ENCODE assay signal across 8 mouse cellular contexts in genomic region chr2:32606161-32607142, GRCm38 (mm10). TPM values are rescaled to one million over a fixed set of nuclear protein-coding genes. Genes with fewer than 3 reads are reported as not detected.
A peak's percentile ranks its signal among the peaks of the same experiment; 100 is the strongest.
DNase-seq lines count a peak whose midpoint lies in the region; ATAC-seq and TF ChIP-seq lines count a peak whose summit lies in the region.

No protein-coding gene starts in this region.

- peaks cover 18% of the 10 kb centered on the region; the same call in 1 of the 2 replicates for H3K79me2 ChIP-seq in macrophage (ENCODE audit: inconsistent target)

- intact Hi-C loops in left cerebral cortex, adult 2 months (cut with DNase I) = no loop called here

- ATAC-seq in hindbrain, embryonic 12.5 days (ENCODE audit: low FRiP score) = peak; percentile 67

- 11% methylated on average over 53 of the region's 55 CpGs for WGBS in hindbrain, embryonic 12.5 days
- WGBS in macrophage (ENCODE audit: missing documents) = 16% methylated on average over 55 of the region's 55 CpGs

- no peaks in the 10 kb centered on the region for H3K9me3 ChIP-seq in hindbrain, embryonic 12.5 days (replicated peaks)

- H3K4me2 ChIP-seq in hindbrain, embryonic 12.5 days (replicated peaks) = peak overlapping the region; percentile 73

- H3K4me3 ChIP-seq in hindbrain, embryonic 12.5 days = peak overlapping the region; percentile 59
- H3K4me3 ChIP-seq in left cerebral cortex, adult 2 months = peak overlapping the region; percentile 74
- H3K4me3 ChIP-seq in macrophage (ENCODE audit: inconsistent target) = peak overlapping the region; percentile 64

- TF ChIP-seq CTCF in left cerebral cortex, adult 2 months (IDR thresholded peaks at IDR 0.05) = peak; percentile 64

- peak; percentile 94 for DNase-seq in ZHBTc4 (ENCODE audit: low read depth, low spot score)
- peak; percentile 89 for DNase-seq in cerebellum, adult 9-10 months
- DNase-seq in frontal cortex, postnatal 10 days (ENCODE audit: low spot score in 2 of 2) = peak; percentile 78 to 81
- peak; percentile 85 to 86 for DNase-seq in left cerebral cortex, adult 2 months (ENCODE audit: extremely low spot score in 1 of 2, low spot score in 2 of 2)
- peak; percentile 88 for DNase-seq in right cerebral cortex, postnatal 25 days
- DNase-seq in urinary bladder, postnatal 4 days (ENCODE audit: low spot score in 2 of 2) = peak; percentile 83 to 88

- peaks cover 32% of the 10 kb centered on the region for H3K4me1 ChIP-seq in hindbrain, embryonic 12.5 days

- peaks cover 17% of the 10 kb centered on the region; the same call in 1 of the 2 replicates for H3K27me3 ChIP-seq in hindbrain, embryonic 12.5 days

- H3K27ac ChIP-seq in hindbrain, embryonic 12.5 days = no peak overlapping the region
- H3K27ac ChIP-seq in left cerebral cortex, adult 2 months = peak overlapping the region; percentile 97
- no peak overlapping the region for H3K27ac ChIP-seq in macrophage

- H3K36me3 ChIP-seq in hindbrain, embryonic 12.5 days = no peaks in the 10 kb centered on the region
- H3K36me3 ChIP-seq in macrophage (ENCODE audit: inconsistent target) = no peaks in the 10 kb centered on the region

- peak overlapping the region; percentile 80 for H3K9ac ChIP-seq in hindbrain, embryonic 12.5 days

RNA-seq across cellular contexts. Expression of gene St6galnac6, which starts 6.9 kb away (rescaled TPM):
- 13.5 and 14.3 TPM in 2 replicates for polyA plus RNA-seq in hindbrain, embryonic 12.5 days (2016; fragmentation: Nextera tagmentation; extraction: Ambion mirVana)
- total RNA-seq in left cerebral cortex, adult 2 months (2021) = 100 to 1,000 TPM; 122 to 133 TPM
- 10 to 100 TPM; 19.3 to 65.4 (median 36.2) TPM for total RNA-seq in macrophage (2018; cell fraction: chromatin; rRNA removed)
- total RNA-seq in macrophage (2018; cell fraction: cytosol; rRNA removed) = 10 to 100 TPM; 15.8 to 50.9 (median 27.0) TPM
- 10 to 100 TPM; 19.1 to 76.3 (median 41.4) TPM for total RNA-seq in macrophage (2018; cell fraction: nucleus; rRNA removed)
- 24.8 to 53.9 TPM (median 25.2 TPM) in 3 replicates for polyA plus RNA-seq in macrophage (2018)

RNA-seq across cellular contexts. Expression of gene Ak1, which starts 15.1 kb away (rescaled TPM):
- 40.4 and 43.2 TPM in 2 replicates for polyA plus RNA-seq in hindbrain, embryonic 12.5 days (2016; fragmentation: Nextera tagmentation; extraction: Ambion mirVana)
- 100 to 1,000 TPM; 140 to 153 TPM for total RNA-seq in left cerebral cortex, adult 2 months (2021)
- total RNA-seq in macrophage (2018; cell fraction: chromatin; rRNA removed) = 1 to 10 TPM in 9 of 26 experiments, under 1 TPM in 4, not detected in 13; 0.41 to 7.1 (median 1.8) TPM
- 1 to 10 TPM; 1.8 to 6.2 (median 4.2) TPM for total RNA-seq in macrophage (2018; cell fraction: cytosol; rRNA removed)
- 1 to 10 TPM in 20 of 26 experiments, under 1 TPM in 6; 0.52 to 5.3 (median 1.8) TPM for total RNA-seq in macrophage (2018; cell fraction: nucleus; rRNA removed)
- polyA plus RNA-seq in macrophage (2018) = 3.0 to 4.2 TPM (median 3.3 TPM) in 3 replicates

RNA-seq across cellular contexts. Expression of gene St6galnac4, which starts 19.6 kb away (rescaled TPM):
- polyA plus RNA-seq in hindbrain, embryonic 12.5 days (2016; fragmentation: Nextera tagmentation; extraction: Ambion mirVana) = 21.5 and 22.9 TPM in 2 replicates
- 10 to 100 TPM; 37.2 to 38.0 TPM for total RNA-seq in left cerebral cortex, adult 2 months (2021)
- total RNA-seq in macrophage (2018; cell fraction: chromatin; rRNA removed) = 100 to 1,000 TPM in 2 of 26 experiments, 10 to 100 TPM in 24; 17.3 to 114 (median 35.7) TPM
- total RNA-seq in macrophage (2018; cell fraction: cytosol; rRNA removed) = 10 to 100 TPM; 19.7 to 54.7 (median 39.3) TPM
- 100 to 1,000 TPM in 2 of 26 experiments, 10 to 100 TPM in 24; 25.3 to 122 (median 46.9) TPM for total RNA-seq in macrophage (2018; cell fraction: nucleus; rRNA removed)
- polyA plus RNA-seq in macrophage (2018) = 30.1 to 43.5 TPM (median 34.6 TPM) in 3 replicates

RNA-seq across cellular contexts. Expression of gene 9430097D07Rik, which starts 31.0 kb away (rescaled TPM):
- 0.31 and 0.56 TPM in 2 replicates for polyA plus RNA-seq in hindbrain, embryonic 12.5 days (2016; fragmentation: Nextera tagmentation; extraction: Ambion mirVana)
- 1 to 10 TPM in 1 of 2 experiments, under 1 TPM in 1; 0.75 to 1.1 TPM for total RNA-seq in left cerebral cortex, adult 2 months (2021)
- under 1 TPM in 2 of 26 experiments, not detected in 24; 0.56 to 0.57 TPM for total RNA-seq in macrophage (2018; cell fraction: chromatin; rRNA removed)
- under 1 TPM in 1 of 26 experiments, not detected in 25; 0.09 TPM for total RNA-seq in macrophage (2018; cell fraction: cytosol; rRNA removed)
- not detected for total RNA-seq in macrophage (2018; cell fraction: nucleus; rRNA removed)
- polyA plus RNA-seq in macrophage (2018) = not detected in 3 replicates

RNA-seq across cellular contexts. Expression of gene Pip5kl1, which starts 31.9 kb away (rescaled TPM):
- polyA plus RNA-seq in hindbrain, embryonic 12.5 days (2016; fragmentation: Nextera tagmentation; extraction: Ambion mirVana) = 4.2 and 5.0 TPM in 2 replicates
- total RNA-seq in left cerebral cortex, adult 2 months (2021) = 10 to 100 TPM; 10.1 to 14.1 TPM
- 1 to 10 TPM in 14 of 26 experiments, under 1 TPM in 1, not detected in 11; 0.74 to 5.6 (median 1.8) TPM for total RNA-seq in macrophage (2018; cell fraction: chromatin; rRNA removed)
- total RNA-seq in macrophage (2018; cell fraction: cytosol; rRNA removed) = not detected
- total RNA-seq in macrophage (2018; cell fraction: nucleus; rRNA removed) = 1 to 10 TPM in 8 of 26 experiments, not detected in 18; 1.5 to 3.1 (median 1.9) TPM
- not detected in 3 replicates for polyA plus RNA-seq in macrophage (2018)
